Mouse (Mus musculus) induced T-regulatory cell, adult 2 months (primary cell): ENCODE results near the gene Ano3.

ENCODE experiments used
- DNase-seq: peaks from one replicate; pipeline ENCODE4 v3.0.0-alpha.2; 2012; ENCODE audit warnings: low read depth

The Ano3 gene

GRCm38 (mm10) chr2:110806302-110807093 is 144.2 kb downstream of the Ano3 start:
- DNase-seq: no peak

- DNase-seq: no peak
Observed at GRCm38 (mm10) chr2:110795928-110796327, 154.8 kb downstream of the Ano3 start.

GRCm38 (mm10) chr2:110795433-110795832 is 155.3 kb downstream of the Ano3 start:
- DNase-seq: no peak

- no peak for DNase-seq
Observed at GRCm38 (mm10) chr2:110787396-110787795, 163.3 kb downstream of the Ano3 start.

GRCm38 (mm10) chr2:110759434-110759833 is 191.3 kb downstream of the Ano3 start:
- DNase-seq: no peak

- no peak for DNase-seq
Observed at GRCm38 (mm10) chr2:110757556-110757955, 193.2 kb downstream of the Ano3 start.

- DNase-seq: no peak
Observed at GRCm38 (mm10) chr2:110740493-110740892, 210.2 kb downstream of the Ano3 start.

GRCm38 (mm10) chr2:110739781-110740180 is 210.9 kb downstream of the Ano3 start:
- DNase-seq: no peak

GRCm38 (mm10) chr2:110737981-110738380 is 212.7 kb downstream of the Ano3 start:
- no peak for DNase-seq

- no peak for DNase-seq
Observed at GRCm38 (mm10) chr2:110737236-110737635, 213.5 kb downstream of the Ano3 start.

- no peak for DNase-seq
Observed at GRCm38 (mm10) chr2:110726106-110726505, 224.6 kb downstream of the Ano3 start.

GRCm38 (mm10) chr2:110722208-110722607 is 228.5 kb downstream of the Ano3 start:
- DNase-seq: no peak

GRCm38 (mm10) chr2:110721290-110721753 is 229.4 kb downstream of the Ano3 start, which contains the start of gene Muc15:
Gene Muc15, plus strand, starts transcription at chr2:110721340.
- DNase-seq: no peak

- no peak for DNase-seq
Observed at GRCm38 (mm10) chr2:110719051-110719450, 231.7 kb downstream of the Ano3 start.

- no peak for DNase-seq
Observed at GRCm38 (mm10) chr2:110710055-110710720, 240.5 kb downstream of the Ano3 start.

- DNase-seq: no peak
Observed at GRCm38 (mm10) chr2:110709436-110709835, 241.3 kb downstream of the Ano3 start.

- DNase-seq: no peak
Observed at GRCm38 (mm10) chr2:110671071-110671624, 279.6 kb downstream of the Ano3 start.

GRCm38 (mm10) chr2:110663329-110663728 is 287.4 kb downstream of the Ano3 start:
- DNase-seq: no peak

- DNase-seq: no peak
Observed at GRCm38 (mm10) chr2:110644846-110645245, 305.9 kb downstream of the Ano3 start.

- DNase-seq: no peak
Observed at GRCm38 (mm10) chr2:110644358-110644757, 306.4 kb downstream of the Ano3 start.
